Mouse (Mus musculus): ENCODE data around the gene Banp. TPM values are rescaled to one million over a fixed set of nuclear protein-coding genes. Genes with fewer than 3 reads are reported as not detected.

The Banp gene
- polyA plus RNA-seq, 1 experiment from 2014 or later: 55.4 TPM

- Histone ChIP-seq H3K27me3 (ENCODE audit: low read depth, poor library complexity, severe bottlenecking) (peaks cover 13% of the 10 kb centered on the region; the same call in 1 of the 2 replicates), H3K4me3 (no peak overlapping the region), H3K9me3 (replicated peaks) (no peaks in the 10 kb centered on the region), H3K36me3 (no peaks in the 10 kb centered on the region), H3K4me1 (peaks cover 23% of the 10 kb centered on the region), H3K27ac (peak overlapping the region; percentile 63)
- 40% methylated on average over 10 of the region's 10 CpGs for WGBS
- no peak for DNase-seq (ENCODE audit: low spot score)
Measured at GRCm38 (mm10) chr8:122055321-122055720, 105.8 kb downstream of the Banp start.

GRCm38 (mm10) chr8:122056113-122056512, 106.6 kb downstream of the Banp start:
- Histone ChIP-seq H3K36me3 (no peaks in the 10 kb centered on the region), H3K27ac (no peak overlapping the region), H3K27me3 (ENCODE audit: low read depth, poor library complexity, severe bottlenecking) (peaks cover 13% of the 10 kb centered on the region; the same call in 1 of the 2 replicates), H3K9me3 (replicated peaks) (no peaks in the 10 kb centered on the region), H3K4me1 (peaks cover 24% of the 10 kb centered on the region), H3K4me3 (no peak overlapping the region)
- 61% methylated on average over 1 of the region's 1 CpGs for WGBS
- DNase-seq (ENCODE audit: low spot score): no peak

- no peak overlapping the region for H3K27ac ChIP-seq
- no peaks in the 10 kb centered on the region for H3K36me3 ChIP-seq
- H3K4me3 ChIP-seq: no peak overlapping the region
- no peak for DNase-seq (ENCODE audit: low spot score)
- 54% methylated on average over 7 of the region's 7 CpGs for WGBS
- peaks cover 13% of the 10 kb centered on the region; the same call in 1 of the 2 replicates for H3K27me3 ChIP-seq (ENCODE audit: low read depth, poor library complexity, severe bottlenecking)
- no peaks in the 10 kb centered on the region for H3K9me3 ChIP-seq (replicated peaks)
- peaks cover 24% of the 10 kb centered on the region for H3K4me1 ChIP-seq
Measured at GRCm38 (mm10) chr8:122056882-122057281, 107.3 kb downstream of the Banp start.

GRCm38 (mm10) chr8:122058510-122058909, 109.0 kb downstream of the Banp start:
- H3K4me1 ChIP-seq: peaks cover 31% of the 10 kb centered on the region
- DNase-seq (ENCODE audit: low spot score): no peak

GRCm38 (mm10) chr8:122058951-122059350, 109.4 kb downstream of the Banp start:
- Histone ChIP-seq H3K27me3 (ENCODE audit: low read depth, poor library complexity, severe bottlenecking) (peaks cover 9% of the 10 kb centered on the region; the same call in 1 of the 2 replicates), H3K27ac (no peak overlapping the region), H3K9me3 (replicated peaks) (no peaks in the 10 kb centered on the region), H3K36me3 (no peaks in the 10 kb centered on the region), H3K4me1 (peaks cover 33% of the 10 kb centered on the region), H3K4me3 (no peak overlapping the region)
- 88% methylated on average over 8 of the region's 8 CpGs for WGBS
- no peak for DNase-seq (ENCODE audit: low spot score)

More at GRCm38 (mm10) chr8:122058510-122058909, 109.0 kb downstream of the Banp start:
- H3K4me3 ChIP-seq: no peak overlapping the region
- WGBS: 71% methylated on average over 9 of the region's 9 CpGs
- no peaks in the 10 kb centered on the region for H3K9me3 ChIP-seq (replicated peaks)
- no peaks in the 10 kb centered on the region for H3K36me3 ChIP-seq
- peaks cover 9% of the 10 kb centered on the region; the same call in 1 of the 2 replicates for H3K27me3 ChIP-seq (ENCODE audit: low read depth, poor library complexity, severe bottlenecking)
- H3K27ac ChIP-seq: no peak overlapping the region

GRCm38 (mm10) chr8:122062508-122063223, 113.1 kb downstream of the Banp start:
- 0 out of 2 replicates have a peak, but pooled peaks cover 2% of the 10 kb centered on the region for H3K27me3 ChIP-seq (ENCODE audit: low read depth, poor library complexity, severe bottlenecking)
- DNase-seq (ENCODE audit: low spot score): no peak
- WGBS: 82% methylated on average over 12 of the region's 12 CpGs
- H3K36me3 ChIP-seq: no peaks in the 10 kb centered on the region
- H3K27ac ChIP-seq: no peak overlapping the region
- H3K4me3 ChIP-seq: no peak overlapping the region
- no peaks in the 10 kb centered on the region for H3K9me3 ChIP-seq (replicated peaks)
- H3K4me1 ChIP-seq: peaks cover 29% of the 10 kb centered on the region

GRCm38 (mm10) chr8:122064353-122064752, 114.8 kb downstream of the Banp start:
- DNase-seq (ENCODE audit: low spot score): no peak

GRCm38 (mm10) chr8:122067783-122068505, 118.4 kb downstream of the Banp start:
- WGBS: 51% methylated on average over 15 of the region's 15 CpGs
- no peaks in the 10 kb centered on the region for H3K36me3 ChIP-seq
- DNase-seq (ENCODE audit: low spot score): no peak
- no peak overlapping the region for H3K4me3 ChIP-seq
- H3K27ac ChIP-seq: no peak overlapping the region
- 0 out of 2 replicates have a peak, but pooled peaks cover 13% of the 10 kb centered on the region for H3K27me3 ChIP-seq (ENCODE audit: low read depth, poor library complexity, severe bottlenecking)
- no peaks in the 10 kb centered on the region for H3K9me3 ChIP-seq (replicated peaks)
- peaks cover 33% of the 10 kb centered on the region for H3K4me1 ChIP-seq

More at GRCm38 (mm10) chr8:122064353-122064752, 114.8 kb downstream of the Banp start:
- Histone ChIP-seq H3K27me3 (ENCODE audit: low read depth, poor library complexity, severe bottlenecking) (0 out of 2 replicates have a peak, but pooled peaks cover 3% of the 10 kb centered on the region), H3K27ac (peak overlapping the region; percentile 25; the same call in 1 of the 2 replicates), H3K9me3 (replicated peaks) (no peaks in the 10 kb centered on the region), H3K4me1 (peaks cover 29% of the 10 kb centered on the region), H3K4me3 (no peak overlapping the region), H3K36me3 (no peaks in the 10 kb centered on the region)
- 45% methylated on average over 7 of the region's 7 CpGs for WGBS

- H3K27ac ChIP-seq: no peak overlapping the region
- no peaks in the 10 kb centered on the region for H3K36me3 ChIP-seq
- peaks cover 28% of the 10 kb centered on the region for H3K4me1 ChIP-seq
- no peak for DNase-seq (ENCODE audit: low spot score)
- no peak overlapping the region for H3K4me3 ChIP-seq
- 91% methylated on average over 13 of the region's 13 CpGs for WGBS
- H3K9me3 ChIP-seq (replicated peaks): no peaks in the 10 kb centered on the region
- 0 out of 2 replicates have a peak, but pooled peaks cover 13% of the 10 kb centered on the region for H3K27me3 ChIP-seq (ENCODE audit: low read depth, poor library complexity, severe bottlenecking)
Measured at GRCm38 (mm10) chr8:122068609-122069008, 119.1 kb downstream of the Banp start.

GRCm38 (mm10) chr8:122069281-122069680, 119.7 kb downstream of the Banp start:
- WGBS: 87% methylated on average over 11 of the region's 11 CpGs

GRCm38 (mm10) chr8:122071193-122071592, 121.6 kb downstream of the Banp start:
- Histone ChIP-seq H3K4me3 (no peak overlapping the region), H3K36me3 (no peaks in the 10 kb centered on the region), H3K4me1 (peaks cover 36% of the 10 kb centered on the region), H3K9me3 (replicated peaks) (no peaks in the 10 kb centered on the region), H3K27ac (no peak overlapping the region), H3K27me3 (ENCODE audit: low read depth, poor library complexity, severe bottlenecking) (peaks cover 39% of the 10 kb centered on the region)
- 59% methylated on average over 4 of the region's 4 CpGs for WGBS
- DNase-seq (ENCODE audit: low spot score): no peak

More at GRCm38 (mm10) chr8:122069281-122069680, 119.7 kb downstream of the Banp start:
- no peak overlapping the region for H3K27ac ChIP-seq
- H3K4me3 ChIP-seq: no peak overlapping the region
- no peaks in the 10 kb centered on the region for H3K9me3 ChIP-seq (replicated peaks)
- no peak for DNase-seq (ENCODE audit: low spot score)
- peaks cover 20% of the 10 kb centered on the region for H3K27me3 ChIP-seq (ENCODE audit: low read depth, poor library complexity, severe bottlenecking)
- H3K4me1 ChIP-seq: peaks cover 29% of the 10 kb centered on the region
- no peaks in the 10 kb centered on the region for H3K36me3 ChIP-seq

- Histone ChIP-seq H3K4me3 (no peak overlapping the region), H3K27me3 (ENCODE audit: low read depth, poor library complexity, severe bottlenecking) (peaks cover 57% of the 10 kb centered on the region), H3K27ac (0 out of 2 replicates have a peak overlapping the region, but pooled peaks have one; percentile 10), H3K9me3 (replicated peaks) (no peaks in the 10 kb centered on the region), H3K4me1 (peaks cover 59% of the 10 kb centered on the region), H3K36me3 (no peaks in the 10 kb centered on the region)
- DNase-seq (ENCODE audit: low spot score): no peak
- WGBS: 70% methylated on average over 9 of the region's 9 CpGs
Measured at GRCm38 (mm10) chr8:122073964-122074363, 124.4 kb downstream of the Banp start.

GRCm38 (mm10) chr8:122074442-122074841, 124.9 kb downstream of the Banp start:
- H3K4me1 ChIP-seq: peaks cover 64% of the 10 kb centered on the region
- WGBS: 59% methylated on average over 9 of the region's 9 CpGs
- DNase-seq (ENCODE audit: low spot score): no peak
- no peaks in the 10 kb centered on the region for H3K36me3 ChIP-seq
- H3K27me3 ChIP-seq (ENCODE audit: low read depth, poor library complexity, severe bottlenecking): peaks cover 57% of the 10 kb centered on the region
- 0 out of 2 replicates have a peak overlapping the region, but pooled peaks have one; percentile 10 for H3K27ac ChIP-seq
- H3K4me3 ChIP-seq: no peak overlapping the region
- no peaks in the 10 kb centered on the region for H3K9me3 ChIP-seq (replicated peaks)
